9 mouse cellular contexts compared by ENCODE assay signal in genomic region chr8:104383977-104384376, GRCm38 (mm10). TPM values are rescaled to one million over a fixed set of nuclear protein-coding genes. Genes with fewer than 3 reads are reported as not detected.
DNase-seq lines count a peak whose midpoint lies in the region; ATAC-seq and TF ChIP-seq lines count a peak whose summit lies in the region.
"Had no signal": no experiment of that assay in that cellular context is flagged by ENCODE, and none has a peak within 500 bp of the region (broad histone marks: within the 10 kb centered on the region; RNA-seq: fewer than 3 reads in every experiment).

No protein-coding gene starts in this region.

- 72% methylated on average over 3 of the region's 3 CpGs for WGBS in heart, embryonic 13.5 days
- WGBS in intestine, postnatal 0 days: 59% methylated on average over 3 of the region's 3 CpGs
- WGBS in midbrain, embryonic 15.5 days: 74% methylated on average over 3 of the region's 3 CpGs

- H3K4me2 ChIP-seq in heart, embryonic 13.5 days: no peak overlapping the region
- H3K4me2 ChIP-seq in intestine, postnatal 0 days (replicated peaks; ENCODE audit: low read depth): peak overlapping the region; percentile 46
- H3K4me2 ChIP-seq in midbrain, embryonic 15.5 days: no peak overlapping the region

- no peaks in the 10 kb centered on the region for H3K9me3 ChIP-seq in heart, embryonic 13.5 days
- no peaks in the 10 kb centered on the region for H3K9me3 ChIP-seq in intestine, postnatal 0 days (ENCODE audit: control insufficient read depth)
- H3K9me3 ChIP-seq in midbrain, embryonic 15.5 days: no peaks in the 10 kb centered on the region

- ATAC-seq in heart, embryonic 13.5 days (ENCODE audit: extremely low read depth, insufficient number of reproducible peaks, low FRiP score, low TSS enrichment): no peak
- ATAC-seq in intestine, postnatal 0 days: peak; percentile 74
- ATAC-seq in midbrain, embryonic 15.5 days (replicated peaks): no peak

- H3K9ac ChIP-seq in heart, embryonic 13.5 days: 0 out of 2 replicates have a peak overlapping the region, but pooled peaks have one; percentile 2
- H3K9ac ChIP-seq in intestine, postnatal 0 days (ENCODE audit: low read depth, low read length): 0 out of 2 replicates have a peak overlapping the region, but pooled peaks have one; percentile 22
- no peak overlapping the region for H3K9ac ChIP-seq in midbrain, embryonic 15.5 days

- H3K27me3 ChIP-seq in heart, embryonic 13.5 days (replicated peaks): no peaks in the 10 kb centered on the region
- no peaks in the 10 kb centered on the region for H3K27me3 ChIP-seq in intestine, postnatal 0 days (replicated peaks; ENCODE audit: control insufficient read depth, insufficient read depth, low read length)
- H3K27me3 ChIP-seq in midbrain, embryonic 15.5 days (replicated peaks): no peaks in the 10 kb centered on the region

- no peak overlapping the region for H3K4me3 ChIP-seq in heart, embryonic 13.5 days
- H3K4me3 ChIP-seq in intestine, postnatal 0 days (ENCODE audit: low read depth, low read length): peak overlapping the region; percentile 5; the same call in 1 of the 2 replicates
- H3K4me3 ChIP-seq in midbrain, embryonic 15.5 days: no peak overlapping the region

- H3K4me1 ChIP-seq in heart, embryonic 13.5 days: peaks cover 74% of the 10 kb centered on the region
- peaks cover 18% of the 10 kb centered on the region for H3K4me1 ChIP-seq in intestine, postnatal 0 days (replicated peaks; ENCODE audit: control insufficient read depth, insufficient read depth, low read length)
- H3K4me1 ChIP-seq in midbrain, embryonic 15.5 days: peaks cover 23% of the 10 kb centered on the region

- no peak for TF ChIP-seq CTCF in intestine, postnatal 0 days (IDR thresholded peaks at IDR 0.05; ENCODE audit: low read depth)

- no peak overlapping the region for H3K27ac ChIP-seq in heart, embryonic 13.5 days (replicated peaks)
- H3K27ac ChIP-seq in intestine, postnatal 0 days (ENCODE audit: low read depth, low read length): peak overlapping the region; percentile 80
- H3K27ac ChIP-seq in midbrain, embryonic 15.5 days: no peak overlapping the region

- no peak for DNase-seq in heart, postnatal 4 days
- peak; percentile 59 for DNase-seq in 416B (ENCODE audit: low read depth)
- DNase-seq in lung, postnatal 10 days: peak; percentile 24
- no peak for DNase-seq in spleen, adult 18-20 months
- no peak for DNase-seq in frontal cortex, adult 2 months (ENCODE audit: extremely low spot score in 1 of 2, low spot score in 1 of 2)
- DNase-seq: layer of hippocampus, adult 9-11 months had no signal

- H3K36me3 ChIP-seq in heart, embryonic 13.5 days: no peaks in the 10 kb centered on the region
- no peaks in the 10 kb centered on the region for H3K36me3 ChIP-seq in intestine, postnatal 0 days (ENCODE audit: control insufficient read depth, insufficient read depth)
- no peaks in the 10 kb centered on the region for H3K36me3 ChIP-seq in midbrain, embryonic 15.5 days (replicated peaks)

RNA-seq across cellular contexts. Expression of gene Cmtm4, which starts 11.6 kb away (rescaled TPM):
- polyA plus RNA-seq in heart, embryonic 13.5 days (2015; fragmentation: Nextera tagmentation; extraction: Ambion mirVana): 1.2 and 1.6 TPM in 2 replicates
- total RNA-seq in heart, postnatal 4 days (2021): 10 to 100 TPM; 17.1 to 17.2 TPM
- polyA plus RNA-seq in intestine, postnatal 0 days (2015; fragmentation: Nextera tagmentation; extraction: Ambion mirVana): 5.9 and 6.7 TPM in 2 replicates
- polyA plus RNA-seq in frontal cortex, adult 2 months (2012; rRNA removed): 40.0 and 43.8 TPM in 2 replicates
- polyA plus RNA-seq in midbrain, embryonic 15.5 days (2015; fragmentation: Nextera tagmentation; extraction: Ambion mirVana): 2.4 and 2.6 TPM in 2 replicates

RNA-seq across cellular contexts. Expression of gene Cmtm3, which starts 44.8 kb away (rescaled TPM):
- 95.9 and 100 TPM in 2 replicates for polyA plus RNA-seq in heart, embryonic 13.5 days (2015; fragmentation: Nextera tagmentation; extraction: Ambion mirVana)
- 10 to 100 TPM; 50.6 to 50.7 TPM for total RNA-seq in heart, postnatal 4 days (2021)
- polyA plus RNA-seq in intestine, postnatal 0 days (2015; fragmentation: Nextera tagmentation; extraction: Ambion mirVana): 40.3 and 40.5 TPM in 2 replicates
- polyA plus RNA-seq in frontal cortex, adult 2 months (2012; rRNA removed): 20.4 and 22.4 TPM in 2 replicates
- 33.2 and 37.2 TPM in 2 replicates for polyA plus RNA-seq in midbrain, embryonic 15.5 days (2015; fragmentation: Nextera tagmentation; extraction: Ambion mirVana)

RNA-seq across cellular contexts. Expression of gene Dync1li2, which starts 58.9 kb away (rescaled TPM):
- 45.0 and 51.1 TPM in 2 replicates for polyA plus RNA-seq in heart, embryonic 13.5 days (2015; fragmentation: Nextera tagmentation; extraction: Ambion mirVana)
- total RNA-seq in heart, postnatal 4 days (2021): 100 to 1,000 TPM in 1 of 2 experiments, 10 to 100 TPM in 1; 92.6 to 107 TPM
- 19.0 and 20.4 TPM in 2 replicates for polyA plus RNA-seq in intestine, postnatal 0 days (2015; fragmentation: Nextera tagmentation; extraction: Ambion mirVana)
- 154 and 165 TPM in 2 replicates for polyA plus RNA-seq in frontal cortex, adult 2 months (2012; rRNA removed)
- 112 and 123 TPM in 2 replicates for polyA plus RNA-seq in midbrain, embryonic 15.5 days (2015; fragmentation: Nextera tagmentation; extraction: Ambion mirVana)

Comparison
In these comparisons a context has a peak if more than half of its experiments do, and no peak if none do; other contexts are left out.
1. DNase-seq: peak in 416B (single experiment) and lung, postnatal 10 days (single experiment); none in heart, postnatal 4 days (single experiment), spleen, adult 18-20 months (0 of 2) and frontal cortex, adult 2 months (0 of 2).